Mouse (Mus musculus): ENCODE results near the gene Proser2.

Gene Proser2

GRCm38 (mm10) chr2:6129555-6130355 is at the start of gene Proser2:
Gene Proser2 (minus strand): TSS chr2:6130211.
- peak; percentile 5 to 32 for DNase-seq

DNA sequence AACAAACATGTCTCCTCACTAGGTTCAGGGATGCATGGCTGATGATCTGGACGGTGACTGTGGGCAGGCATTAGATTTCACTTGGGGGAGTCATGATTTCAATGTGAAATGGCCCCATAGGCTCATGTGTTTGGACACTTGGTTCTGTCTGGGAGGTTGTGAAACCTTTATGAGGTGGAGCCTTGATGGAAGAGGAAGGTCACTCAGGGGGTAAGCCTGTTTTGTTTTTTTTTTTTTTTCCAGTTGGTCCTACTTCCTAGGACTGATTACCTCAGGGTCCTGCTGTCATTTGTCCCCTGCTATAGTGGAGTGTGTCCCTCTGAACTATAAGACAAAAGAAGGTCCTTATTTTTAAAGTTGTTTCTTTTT is 49.7 kb upstream of the Proser2 start:
- no peak for DNase-seq

GRCm38 (mm10) chr2:6178901-6179748 is 49.1 kb upstream of the Proser2 start:
- DNase-seq: no peak

DNA sequence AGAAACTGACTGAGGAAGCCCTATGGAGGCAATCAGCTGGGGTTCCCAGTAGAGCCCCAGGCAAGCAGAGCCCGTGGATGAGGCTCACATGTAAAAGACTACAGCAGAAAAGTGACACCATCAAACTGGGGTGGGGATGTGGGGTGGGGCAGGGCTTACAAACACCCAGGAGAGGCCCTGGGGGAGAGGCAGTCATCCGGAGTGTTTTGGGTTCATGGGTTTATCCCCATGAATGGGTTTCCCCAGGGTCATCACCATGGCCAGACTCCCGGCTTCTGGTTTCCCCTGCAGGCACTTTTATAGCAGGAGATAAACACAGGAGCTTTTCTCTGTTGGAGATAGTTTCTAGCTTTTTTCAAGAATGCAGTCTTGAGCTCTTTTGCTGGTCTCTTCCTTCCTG is 43.0 kb upstream of the Proser2 start:
- no peak for DNase-seq

DNA sequence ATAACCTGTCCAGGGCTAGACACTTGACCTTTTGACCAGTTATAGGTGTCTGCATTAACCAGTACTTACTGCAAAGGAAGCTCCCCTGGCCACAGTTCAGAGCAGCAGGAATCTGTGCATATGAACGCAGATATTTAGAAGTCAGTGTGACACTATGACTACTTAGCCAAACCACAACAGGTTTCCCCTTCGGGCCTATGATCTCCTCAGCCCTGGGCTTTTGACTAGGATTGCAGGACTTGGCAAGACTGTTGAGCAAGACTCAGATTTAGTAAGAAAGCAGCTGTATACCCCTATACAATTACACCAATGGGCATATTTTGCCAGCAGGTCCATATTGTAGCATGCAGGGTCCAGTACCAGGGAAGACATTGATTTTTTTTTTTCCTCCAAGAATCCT is 38.5 kb upstream of the Proser2 start:
- DNase-seq: no peak

- DNase-seq: peak in 1 of 2 experiments; percentile 64
These were observed 38.0 kb upstream of the Proser2 start for GRCm38 (mm10) chr2:6167843-6168558.

DNA sequence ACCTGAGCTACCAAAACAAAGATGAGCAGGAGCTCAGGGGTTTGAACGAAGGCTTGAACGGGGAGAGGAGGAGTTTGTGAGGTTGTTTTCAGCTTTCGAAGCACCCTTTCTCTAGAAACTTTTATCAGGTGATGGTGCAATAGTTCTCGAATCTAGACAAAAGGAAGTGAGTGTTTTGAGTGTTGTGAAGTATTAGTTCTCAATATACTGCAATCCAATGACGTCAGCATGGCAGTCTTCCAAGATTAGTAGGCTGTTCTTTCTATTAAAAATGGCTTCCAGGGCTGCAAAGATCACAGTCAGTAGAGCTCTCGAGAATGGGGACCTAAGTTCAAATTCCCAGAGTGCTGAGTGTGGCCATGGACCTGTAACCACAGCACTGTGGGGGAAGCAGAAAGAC is 35.8 kb upstream of the Proser2 start:
- no peak for DNase-seq

- DNase-seq: no peak
These were observed 34.7 kb upstream of the Proser2 start for GRCm38 (mm10) chr2:6164606-6165290.

- DNase-seq: no peak
These were observed 32.5 kb upstream of the Proser2 start for GRCm38 (mm10) chr2:6162366-6163040.

DNA sequence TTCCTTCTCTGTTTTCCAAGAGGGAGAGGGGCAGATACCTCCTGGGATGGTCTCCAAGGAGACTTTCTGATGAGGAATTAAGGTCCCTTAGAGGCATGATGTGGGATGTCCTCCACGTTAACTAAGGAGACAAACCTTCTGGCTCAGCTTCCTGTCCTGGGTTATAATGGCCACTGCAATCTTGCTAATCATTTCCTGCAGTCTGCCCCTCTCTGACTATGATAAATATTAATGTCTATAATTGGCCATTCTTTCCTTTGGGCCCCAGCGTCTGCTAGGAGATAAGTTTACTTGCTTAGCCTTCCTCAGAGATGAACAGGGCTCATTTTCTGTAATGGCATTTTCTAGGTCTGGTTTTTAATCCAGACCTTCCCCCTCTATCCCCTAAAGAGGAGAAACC is 29.7 kb upstream of the Proser2 start:
- no peak for DNase-seq

DNA sequence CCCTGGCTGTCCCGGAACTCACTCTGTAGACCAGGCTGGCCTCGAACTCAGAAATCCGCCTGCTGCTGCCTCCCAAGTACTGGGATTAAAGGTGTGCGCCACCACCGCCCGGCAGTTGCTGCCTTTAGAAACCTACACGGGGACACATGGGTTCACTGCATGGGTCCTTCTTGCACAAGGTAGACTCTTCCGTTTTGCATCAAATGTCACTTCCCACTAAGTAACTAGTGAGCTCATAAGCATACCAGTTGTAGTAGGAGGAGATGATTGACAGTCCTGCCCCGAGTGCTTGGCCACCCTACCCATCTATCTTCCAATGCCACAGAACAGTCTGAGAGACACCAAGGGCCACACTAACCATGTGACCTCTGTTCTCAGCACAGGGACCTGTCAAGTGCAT is 29.2 kb upstream of the Proser2 start:
- no peak for DNase-seq

DNA sequence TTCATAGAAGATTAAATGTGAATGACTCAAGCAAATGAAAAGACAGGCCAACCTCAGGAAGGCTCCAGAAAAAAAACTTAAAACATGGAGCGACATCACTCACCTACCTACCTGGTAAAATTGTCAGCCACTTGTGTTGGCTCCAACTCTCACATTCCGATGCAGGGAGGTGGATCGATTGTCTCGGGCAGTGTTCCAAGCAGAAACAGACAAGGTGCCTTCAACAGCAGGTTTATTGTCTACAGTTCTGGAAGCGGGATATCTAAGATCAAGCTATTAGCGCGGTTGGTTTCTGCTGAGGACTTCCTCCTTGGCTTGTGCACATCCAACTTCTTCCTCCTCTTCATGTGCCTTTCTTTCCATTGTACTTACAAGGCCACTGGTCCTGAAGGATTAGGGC is 27.6 kb upstream of the Proser2 start:
- no peak for DNase-seq

GRCm38 (mm10) chr2:6157208-6157607 is 27.2 kb upstream of the Proser2 start:
- no peak for DNase-seq

DNA sequence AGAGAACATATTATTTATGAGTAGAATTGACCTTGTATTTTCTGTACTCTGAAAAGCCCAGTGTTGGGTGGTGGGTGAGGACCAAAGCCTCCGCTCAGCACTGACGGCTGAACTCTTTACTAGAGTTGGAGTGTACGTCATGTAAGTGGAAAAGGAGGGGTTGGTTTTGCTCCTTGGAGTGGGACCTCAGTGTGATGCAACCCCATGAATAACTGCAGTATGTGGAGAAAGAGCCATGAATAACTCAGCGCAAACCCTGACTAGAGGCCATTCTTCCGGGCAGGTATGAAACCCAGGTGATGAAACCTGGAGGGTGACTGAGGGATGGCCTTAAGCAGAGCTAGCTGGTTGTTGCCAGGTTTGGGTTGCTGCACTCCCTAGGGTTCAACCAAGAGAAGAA is 19.8 kb upstream of the Proser2 start:
- no peak for DNase-seq

DNA sequence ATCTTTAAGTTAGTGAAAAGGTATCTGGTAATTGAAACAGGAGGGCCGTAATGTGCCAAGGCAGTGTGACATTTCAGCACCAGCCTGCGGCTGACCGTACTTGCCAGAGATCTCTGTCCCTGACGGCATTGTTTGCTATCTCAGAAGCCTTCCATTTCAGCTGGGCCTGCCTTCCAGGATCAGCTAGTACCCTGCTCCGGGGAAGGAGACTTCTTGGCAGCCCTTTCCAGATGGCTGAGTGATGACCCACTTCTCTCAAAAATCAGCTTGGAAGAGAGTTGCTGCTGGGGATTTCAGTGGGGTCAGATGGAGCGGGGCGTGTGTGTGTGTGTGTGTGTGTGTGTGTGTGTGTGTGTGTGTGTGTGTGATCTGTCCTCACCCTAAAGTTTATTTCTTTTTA is 16.9 kb upstream of the Proser2 start:
- no peak for DNase-seq

GRCm38 (mm10) chr2:6146257-6146656 is 16.2 kb upstream of the Proser2 start:
- DNase-seq: no peak

- DNase-seq: no peak
These were observed 15.6 kb upstream of the Proser2 start for GRCm38 (mm10) chr2:6145611-6146010.

GRCm38 (mm10) chr2:6142915-6143654 is 13.1 kb upstream of the Proser2 start:
- no peak for DNase-seq

- no peak for DNase-seq
These were observed 10.7 kb upstream of the Proser2 start for GRCm38 (mm10) chr2:6140572-6141161.

DNA sequence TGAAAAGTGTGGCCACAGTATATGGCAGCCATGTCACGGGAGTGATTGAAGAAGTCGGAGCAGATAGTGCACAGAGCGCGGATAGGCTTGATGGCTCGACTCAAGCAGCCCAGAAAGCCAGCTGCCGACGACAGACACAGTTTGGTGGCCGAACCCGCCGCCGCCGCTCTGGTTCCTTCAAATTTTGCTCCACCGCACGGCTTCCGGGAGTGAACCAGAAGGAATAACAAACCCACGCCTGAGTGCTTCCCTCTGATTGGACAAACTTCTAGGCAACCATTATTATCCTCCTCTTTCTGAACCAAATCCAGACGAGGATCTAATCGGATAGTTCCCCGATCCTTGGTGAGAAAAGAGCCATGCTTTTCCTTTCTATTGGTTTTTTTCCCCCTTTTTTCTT is 3.9 kb upstream of the Proser2 start:
- DNase-seq: no peak

- no peak for DNase-seq
These were observed 1.1 kb downstream of the Proser2 start for GRCm38 (mm10) chr2:6128881-6129280.
